Mouse (Mus musculus): Measurements from ENCODE around the gene 6430550D23Rik.

- no peak for TF ChIP-seq CTCF (IDR thresholded peaks at IDR 0.05; ENCODE audit: insufficient read depth, low read depth, low read length)
- TF ChIP-seq POLR2A (IDR thresholded peaks at IDR 0.05; ENCODE audit: insufficient read depth, low read depth, low read length) = peak; percentile 59
Observed at GRCm38 (mm10) chr2:155929531-155930442, 78.0 kb downstream of the 6430550D23Rik start, which contains the start of gene Uqcc1.

Measured in olfactory bulb, adult 2 months (tissue).